Mouse (Mus musculus): ENCODE data around the gene Ubr3. TPM values are rescaled to one million over a fixed set of nuclear protein-coding genes. Genes with fewer than 3 reads are reported as not detected.

The Ubr3 gene
- polyA plus RNA-seq, 1 experiment from 2014 or later, result 9.6 TPM

GRCm38 (mm10) chr2:70025711-70026110 lies 128.7 kb downstream of the Ubr3 start:
- WGBS, result 93% methylated on average over 5 of the region's 5 CpGs
- Histone ChIP-seq H3K36me3 (ENCODE audit: control insufficient read depth, insufficient read depth) (peaks cover 17% of the 10 kb centered on the region), H3K27ac (ENCODE audit: low read depth, low read length) (no peak overlapping the region), H3K4me2 (replicated peaks; ENCODE audit: low read depth) (no peak overlapping the region), H3K4me3 (ENCODE audit: low read depth, low read length) (no peak overlapping the region), H3K27me3 (replicated peaks; ENCODE audit: control insufficient read depth, insufficient read depth, low read length) (no peaks in the 10 kb centered on the region), H3K9ac (ENCODE audit: low read depth, low read length) (no peak overlapping the region), H3K4me1 (replicated peaks; ENCODE audit: control insufficient read depth, insufficient read depth, low read length) (no peaks in the 10 kb centered on the region), H3K9me3 (ENCODE audit: control insufficient read depth) (no peaks in the 10 kb centered on the region)
- no peak for ATAC-seq
- no peak for TF ChIP-seq CTCF (IDR thresholded peaks at IDR 0.05; ENCODE audit: low read depth)

- H3K9ac ChIP-seq (ENCODE audit: low read depth, low read length), result no peak overlapping the region
- no peaks in the 10 kb centered on the region for H3K9me3 ChIP-seq (ENCODE audit: control insufficient read depth)
- no peak for ATAC-seq
- WGBS, result 85% methylated on average over 2 of the region's 2 CpGs
- no peak overlapping the region for H3K4me3 ChIP-seq (ENCODE audit: low read depth, low read length)
- no peaks in the 10 kb centered on the region for H3K27me3 ChIP-seq (replicated peaks; ENCODE audit: control insufficient read depth, insufficient read depth, low read length)
- H3K27ac ChIP-seq (ENCODE audit: low read depth, low read length), result no peak overlapping the region
- no peak overlapping the region for H3K4me2 ChIP-seq (replicated peaks; ENCODE audit: low read depth)
- no peaks in the 10 kb centered on the region; the same call in 1 of the 2 replicates for H3K4me1 ChIP-seq (replicated peaks; ENCODE audit: control insufficient read depth, insufficient read depth, low read length)
- no peak for TF ChIP-seq CTCF (IDR thresholded peaks at IDR 0.05; ENCODE audit: low read depth)
- H3K36me3 ChIP-seq (ENCODE audit: control insufficient read depth, insufficient read depth), result no peaks in the 10 kb centered on the region
Observed at GRCm38 (mm10) chr2:70031472-70031871, 134.4 kb downstream of the Ubr3 start.

GRCm38 (mm10) chr2:70034895-70035294 lies 137.8 kb downstream of the Ubr3 start:
- no peak for ATAC-seq
- H3K36me3 ChIP-seq (ENCODE audit: control insufficient read depth, insufficient read depth), result no peaks in the 10 kb centered on the region
- H3K9me3 ChIP-seq (ENCODE audit: control insufficient read depth), result no peaks in the 10 kb centered on the region
- TF ChIP-seq CTCF (IDR thresholded peaks at IDR 0.05; ENCODE audit: low read depth), result no peak
- no peaks in the 10 kb centered on the region for H3K27me3 ChIP-seq (replicated peaks; ENCODE audit: control insufficient read depth, insufficient read depth, low read length)
- H3K27ac ChIP-seq (ENCODE audit: low read depth, low read length), result no peak overlapping the region
- no peak overlapping the region for H3K9ac ChIP-seq (ENCODE audit: low read depth, low read length)
- H3K4me3 ChIP-seq (ENCODE audit: low read depth, low read length), result no peak overlapping the region
- H3K4me1 ChIP-seq (replicated peaks; ENCODE audit: control insufficient read depth, insufficient read depth, low read length), result peaks cover 2% of the 10 kb centered on the region; the same call in 1 of the 2 replicates
- WGBS, result 80% methylated on average over 5 of the region's 5 CpGs
- H3K4me2 ChIP-seq (replicated peaks; ENCODE audit: low read depth), result no peak overlapping the region

GRCm38 (mm10) chr2:70035358-70035757 lies 138.3 kb downstream of the Ubr3 start:
- peaks cover 2% of the 10 kb centered on the region; the same call in 1 of the 2 replicates for H3K4me1 ChIP-seq (replicated peaks; ENCODE audit: control insufficient read depth, insufficient read depth, low read length)
- H3K9ac ChIP-seq (ENCODE audit: low read depth, low read length), result no peak overlapping the region
- ATAC-seq, result peak; percentile 97
- peak overlapping the region; percentile 82 for H3K27ac ChIP-seq (ENCODE audit: low read depth, low read length)
- no peaks in the 10 kb centered on the region for H3K36me3 ChIP-seq (ENCODE audit: control insufficient read depth, insufficient read depth)
- no peak for TF ChIP-seq CTCF (IDR thresholded peaks at IDR 0.05; ENCODE audit: low read depth)
- no peaks in the 10 kb centered on the region for H3K9me3 ChIP-seq (ENCODE audit: control insufficient read depth)
- H3K27me3 ChIP-seq (replicated peaks; ENCODE audit: control insufficient read depth, insufficient read depth, low read length), result no peaks in the 10 kb centered on the region
- H3K4me2 ChIP-seq (replicated peaks; ENCODE audit: low read depth), result no peak overlapping the region
- H3K4me3 ChIP-seq (ENCODE audit: low read depth, low read length), result no peak overlapping the region
- WGBS, result 14% methylated on average over 1 of the region's 1 CpGs

- ATAC-seq, result no peak
- no peak overlapping the region for H3K4me3 ChIP-seq (ENCODE audit: low read depth, low read length)
- no peaks in the 10 kb centered on the region for H3K27me3 ChIP-seq (replicated peaks; ENCODE audit: control insufficient read depth, insufficient read depth, low read length)
- no peak overlapping the region for H3K9ac ChIP-seq (ENCODE audit: low read depth, low read length)
- H3K9me3 ChIP-seq (ENCODE audit: control insufficient read depth), result no peaks in the 10 kb centered on the region
- H3K27ac ChIP-seq (ENCODE audit: low read depth, low read length), result peak overlapping the region; percentile 52; the same call in 1 of the 2 replicates
- H3K4me2 ChIP-seq (replicated peaks; ENCODE audit: low read depth), result no peak overlapping the region
- H3K4me1 ChIP-seq (replicated peaks; ENCODE audit: control insufficient read depth, insufficient read depth, low read length), result peaks cover 2% of the 10 kb centered on the region; the same call in 1 of the 2 replicates
- no peaks in the 10 kb centered on the region for H3K36me3 ChIP-seq (ENCODE audit: control insufficient read depth, insufficient read depth)
- TF ChIP-seq CTCF (IDR thresholded peaks at IDR 0.05; ENCODE audit: low read depth), result peak; percentile 71
- WGBS, result 68% methylated on average over 8 of the region's 8 CpGs
Observed at GRCm38 (mm10) chr2:70037221-70037620, 140.2 kb downstream of the Ubr3 start.

GRCm38 (mm10) chr2:70038752-70039151 lies 141.7 kb downstream of the Ubr3 start, which contains the start of gene Myo3b:
Myo3b (plus strand) TSS chr2:70039126.
- TF ChIP-seq CTCF (IDR thresholded peaks at IDR 0.05; ENCODE audit: low read depth), result no peak
- whole genome bisulfite sequencing, result 38% methylated on average over 7 of the region's 7 CpGs
- no peak within 1 kb of the TSS for H3K4me3 ChIP-seq (ENCODE audit: low read depth, low read length)

GRCm38 (mm10) chr2:70044466-70044865 lies 147.4 kb downstream of the Ubr3 start:
- WGBS, result 51% methylated on average over 6 of the region's 6 CpGs
- Histone ChIP-seq H3K27ac (ENCODE audit: low read depth, low read length) (no peak overlapping the region), H3K4me1 (replicated peaks; ENCODE audit: control insufficient read depth, insufficient read depth, low read length) (no peaks in the 10 kb centered on the region), H3K4me3 (ENCODE audit: low read depth, low read length) (no peak overlapping the region), H3K9me3 (ENCODE audit: control insufficient read depth) (no peaks in the 10 kb centered on the region), H3K27me3 (replicated peaks; ENCODE audit: control insufficient read depth, insufficient read depth, low read length) (no peaks in the 10 kb centered on the region), H3K36me3 (ENCODE audit: control insufficient read depth, insufficient read depth) (no peaks in the 10 kb centered on the region), H3K9ac (ENCODE audit: low read depth, low read length) (no peak overlapping the region), H3K4me2 (replicated peaks; ENCODE audit: low read depth) (no peak overlapping the region)
- TF ChIP-seq CTCF (IDR thresholded peaks at IDR 0.05; ENCODE audit: low read depth), result no peak
- ATAC-seq, result no peak

More at GRCm38 (mm10) chr2:70038752-70039151, 141.7 kb downstream of the Ubr3 start, which contains the start of gene Myo3b:
- Histone ChIP-seq H3K4me2 (replicated peaks; ENCODE audit: low read depth) (no peak within 1 kb of the TSS), H3K27me3 (replicated peaks; ENCODE audit: control insufficient read depth, insufficient read depth, low read length) (no peaks in the 10 kb centered on the region), H3K9ac (ENCODE audit: low read depth, low read length) (no peak within 1 kb of the TSS), H3K4me1 (replicated peaks; ENCODE audit: control insufficient read depth, insufficient read depth, low read length) (peaks cover 2% of the 10 kb centered on the region; the same call in 1 of the 2 replicates), H3K9me3 (ENCODE audit: control insufficient read depth) (no peaks in the 10 kb centered on the region), H3K27ac (ENCODE audit: low read depth, low read length) (no peak within 1 kb of the TSS), H3K36me3 (ENCODE audit: control insufficient read depth, insufficient read depth) (no peaks in the 10 kb centered on the region)
- no peak for ATAC-seq

All from intestine, postnatal 0 days (tissue).